Mouse (Mus musculus) gastrocnemius, postnatal 10 days (tissue): Measurements from ENCODE around the gene Prr5l. TPM values are rescaled to one million over a fixed set of nuclear protein-coding genes. Genes with fewer than 3 reads are reported as not detected.
A peak's percentile ranks its signal among the peaks of the same experiment; 100 is the strongest.

ENCODE experiments used
- DNase-seq: peaks from one replicate; pipeline ENCODE4 v3.0.0; 2021; ENCODE audit warnings: mixed read lengths
- long read RNA-seq, 2 experiments: library from polyadenylated mRNA; stranded (forward); transcript quantifications; one replicate each; pipeline ENCODE4 v2.0.0; 2021
- total RNA-seq, 2 experiments: library from RNA; stranded (reverse); gene quantifications; 2 replicates each; pipeline ENCODE4 v1.2.3; 2021

The Prr5l gene
- total RNA-seq, result 1 to 10 TPM; 2.2 to 4.9 TPM
- long read RNA-seq, experiment 1, full-length matches to known transcripts, result 4 of 8 reads
- long read RNA-seq, experiment 1, partial matches to known transcripts, result 0 of 8 reads
- long read RNA-seq, experiment 1, other reads (novel, unspliced or antisense), result 4 of 8 reads
- long read RNA-seq, experiment 2, partial matches to known transcripts, result 0 of 6 reads
- long read RNA-seq, experiment 2, other reads (novel, unspliced or antisense), result 2 of 6 reads

DNA sequence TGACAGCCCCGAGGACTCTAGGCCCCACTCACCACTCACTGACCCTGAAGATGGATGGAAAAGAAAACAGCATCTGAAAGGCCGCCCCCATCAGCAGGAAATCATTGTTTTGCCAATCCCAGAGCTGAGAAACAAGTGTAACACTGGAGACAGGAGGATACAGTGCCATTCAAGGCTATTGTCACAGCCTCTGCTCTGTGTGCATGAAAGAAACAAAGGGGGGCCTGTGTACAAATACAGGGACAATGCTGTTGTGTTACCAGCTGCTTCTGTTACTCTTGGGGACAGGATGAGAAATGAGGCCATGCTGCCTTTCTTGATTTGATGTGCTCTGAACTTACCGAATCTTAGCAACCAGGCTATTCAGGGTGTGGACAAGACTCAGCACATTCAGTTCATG lies at the start of gene Prr5l:
Gene Prr5l (minus strand): TSS at position 30 of the 400 bp plus-strand sequence.
- DNase-seq, result no peak

DNA sequence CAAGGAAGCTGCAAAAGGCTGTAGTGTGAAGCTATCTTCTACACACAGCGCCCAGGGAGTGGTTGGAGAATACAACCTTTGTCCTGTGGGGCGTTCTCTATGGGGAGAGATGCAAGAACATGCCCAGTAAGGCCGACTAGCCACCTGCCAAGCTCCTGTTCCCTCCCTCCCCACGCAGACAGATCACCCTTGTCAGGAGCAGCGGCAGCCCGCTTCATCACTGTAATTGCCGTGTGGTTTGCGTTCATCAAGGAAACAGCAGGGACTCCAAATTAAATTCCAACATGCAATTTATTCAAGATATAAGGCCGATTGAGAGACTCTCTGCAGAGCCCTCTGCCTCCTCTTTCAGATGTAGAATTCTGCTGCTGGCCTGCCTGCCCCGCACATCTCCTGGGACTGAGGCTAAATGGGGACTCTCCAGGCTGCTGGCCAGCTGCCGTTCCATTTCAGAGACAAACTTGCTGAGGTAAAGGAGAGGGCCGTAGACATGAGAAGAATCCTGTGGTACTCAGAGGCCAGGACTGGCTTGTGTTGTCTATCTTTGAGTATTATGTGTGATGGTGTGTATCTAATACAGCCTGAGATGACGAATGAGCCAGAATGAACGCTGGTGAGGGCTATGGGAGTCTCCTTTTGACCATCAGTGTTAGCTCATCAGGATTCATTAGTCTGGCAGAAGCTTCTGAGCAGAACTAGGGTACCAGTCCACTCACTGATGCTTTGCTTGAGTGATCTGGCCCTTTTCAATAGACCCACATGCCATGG lies 49.5 kb upstream of the Prr5l start:
- DNase-seq, result no peak

DNA sequence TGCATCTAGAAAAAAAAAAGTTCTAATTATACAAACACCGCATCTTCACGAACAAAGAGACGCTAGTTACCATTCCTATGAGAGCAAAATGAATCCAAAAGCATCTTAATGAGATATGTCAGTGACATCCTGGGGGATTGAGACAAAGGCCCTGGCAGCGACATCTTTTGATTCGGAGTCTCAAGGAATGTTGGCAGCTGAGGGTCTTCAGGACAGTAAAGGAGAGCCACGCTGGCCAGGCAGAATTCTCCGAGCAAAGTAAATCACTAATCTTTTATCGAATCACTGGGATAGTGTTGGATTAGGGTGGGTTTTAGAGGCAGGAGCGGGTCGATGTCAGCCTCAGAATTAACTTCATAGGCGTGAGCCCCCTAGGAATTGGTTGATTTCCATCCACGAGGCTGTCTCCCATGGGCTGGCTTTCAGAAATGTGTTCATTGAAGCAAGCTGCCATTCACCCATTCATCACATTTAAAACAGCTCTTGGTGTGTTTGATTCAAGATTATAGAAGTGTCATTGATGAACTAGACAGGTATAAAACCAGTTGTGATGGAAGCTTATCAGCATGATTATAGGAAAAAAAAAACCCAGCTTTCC lies 42.9 kb upstream of the Prr5l start:
- DNase-seq, result no peak

DNA sequence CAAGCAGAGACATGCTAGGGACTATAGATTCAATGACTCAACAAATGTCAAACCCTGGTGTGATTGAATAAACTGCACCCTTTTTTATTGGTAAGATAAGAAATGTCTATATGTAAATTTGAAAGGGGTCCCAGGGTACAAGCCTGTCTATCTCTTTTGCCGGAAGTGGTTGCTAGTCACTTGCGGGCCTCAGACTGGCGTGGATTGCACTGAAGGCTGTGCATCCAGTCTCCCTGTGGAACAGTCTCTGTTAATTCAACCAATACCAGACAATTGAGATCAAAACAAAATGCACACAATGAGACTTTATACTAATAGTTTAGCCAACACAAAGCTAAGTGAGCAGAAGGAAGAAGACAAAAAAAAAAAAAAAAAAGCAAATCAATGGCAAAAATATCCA lies 42.4 kb upstream of the Prr5l start:
- DNase-seq, result no peak

DNA sequence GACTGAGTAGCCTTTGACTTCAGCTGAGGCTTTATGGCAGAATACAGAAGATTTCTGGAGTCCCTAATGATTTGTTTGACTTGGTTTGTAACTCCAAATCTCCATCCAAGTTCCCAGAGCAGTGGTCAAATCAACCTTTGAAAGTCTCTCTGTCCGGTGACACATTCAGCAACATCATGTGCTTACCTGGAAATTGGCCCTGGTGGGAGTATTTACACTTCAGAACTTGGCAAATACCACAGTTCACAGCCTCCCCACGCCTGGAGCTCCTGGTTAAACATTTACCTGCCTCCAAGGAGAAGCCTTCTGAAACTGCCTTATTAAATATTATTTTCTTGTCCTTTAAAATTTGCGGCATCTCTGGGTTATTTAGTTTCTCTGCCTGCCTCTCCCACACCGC lies 40.4 kb upstream of the Prr5l start:
- DNase-seq, result no peak

DNA sequence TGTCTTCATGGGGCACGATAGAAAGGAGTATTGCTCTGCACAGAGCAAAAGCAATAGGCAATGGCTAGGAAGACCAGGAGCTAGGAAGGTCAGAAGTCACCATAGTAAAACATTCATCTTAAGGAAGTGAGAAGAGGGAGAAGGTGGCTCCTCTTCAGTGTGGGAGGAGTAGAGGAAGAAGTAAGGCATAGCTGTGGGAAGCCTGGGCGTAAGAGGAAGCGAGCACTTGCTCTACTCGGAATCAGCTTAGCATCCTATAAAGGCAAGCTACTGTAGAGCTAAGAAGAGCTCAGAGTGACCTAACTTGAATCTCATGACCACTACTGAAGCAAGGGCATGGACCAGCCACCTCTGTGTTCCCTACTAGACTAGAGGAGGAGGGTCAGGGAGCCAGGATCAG lies 39.5 kb upstream of the Prr5l start:
- DNase-seq, result no peak

DNA sequence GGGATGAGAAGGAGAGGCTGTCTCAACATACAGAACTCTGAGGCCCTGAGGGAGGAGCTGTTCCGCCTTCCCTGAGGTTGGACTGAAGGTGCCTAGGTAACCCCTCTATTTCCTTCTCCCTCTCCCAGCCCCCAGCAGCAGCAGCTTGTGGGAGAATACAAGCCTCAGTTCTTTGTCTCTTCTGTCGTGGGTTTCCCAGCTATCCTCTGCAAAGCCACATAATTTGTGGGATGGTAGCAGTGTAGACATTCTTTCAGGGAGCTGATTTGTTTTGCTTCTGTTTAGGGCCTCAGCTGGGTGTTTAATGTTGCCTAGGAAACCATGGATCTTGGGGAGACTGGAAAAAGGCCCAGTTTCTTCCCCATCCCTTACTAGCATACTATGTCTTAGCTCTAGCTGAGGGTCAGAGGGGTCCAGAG lies 37.3 kb upstream of the Prr5l start:
- no peak for DNase-seq

DNA sequence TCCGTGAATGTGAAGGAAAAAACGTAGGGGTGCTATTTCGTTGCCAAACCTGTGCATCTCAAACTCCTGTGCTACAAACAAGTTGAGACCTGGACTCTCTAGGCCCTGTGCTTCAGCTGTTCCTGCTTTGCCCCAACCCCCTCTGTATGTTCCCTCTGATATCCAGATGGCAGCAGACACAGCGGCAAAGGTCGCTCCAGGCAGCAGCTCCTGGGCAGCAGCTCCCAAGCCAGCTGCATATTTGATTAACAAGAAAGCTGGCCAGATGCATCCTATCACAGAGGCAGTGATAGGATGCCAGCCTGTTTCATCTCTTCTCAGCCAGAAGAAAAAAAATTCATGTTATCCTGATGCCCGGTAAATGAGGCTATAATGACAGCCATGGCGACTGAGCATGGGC lies 35.7 kb upstream of the Prr5l start:
- no peak for DNase-seq

DNA sequence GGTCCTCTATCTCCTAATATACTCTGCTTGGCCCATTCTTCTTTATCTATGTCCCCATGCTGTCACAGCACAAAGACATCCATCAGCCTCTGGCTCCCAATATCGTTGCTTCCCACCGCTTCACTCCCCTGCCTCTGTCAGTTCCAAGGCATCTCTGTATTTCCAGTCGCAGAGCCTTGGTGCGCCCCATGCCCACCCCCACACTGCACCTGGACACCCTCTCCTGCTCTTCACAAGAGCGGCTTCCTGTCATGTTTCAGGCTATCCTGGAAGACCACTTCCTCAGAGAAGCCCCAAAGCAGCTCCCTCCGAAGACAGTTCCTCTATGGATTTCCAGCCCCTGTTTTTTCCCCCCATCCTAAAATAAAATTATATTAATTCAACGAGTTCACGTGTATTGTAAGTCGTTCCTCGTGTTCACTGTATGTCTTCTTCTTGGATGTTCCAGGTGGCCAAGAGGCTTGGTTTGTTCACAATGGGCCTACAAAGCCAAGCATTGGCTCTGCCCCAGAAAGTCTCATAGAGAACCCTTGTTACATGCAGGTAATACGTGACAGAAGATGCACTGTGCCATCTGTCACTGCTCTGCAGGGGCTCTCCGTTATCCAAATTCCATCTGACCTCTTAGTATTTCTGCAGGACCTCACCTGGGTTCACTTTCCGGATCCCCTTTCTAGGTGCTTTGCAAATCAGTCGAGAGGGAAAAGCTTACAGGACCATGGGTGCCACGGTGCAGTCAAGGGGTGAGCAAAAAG lies 26.7 kb upstream of the Prr5l start:
- DNase-seq, result no peak

DNA sequence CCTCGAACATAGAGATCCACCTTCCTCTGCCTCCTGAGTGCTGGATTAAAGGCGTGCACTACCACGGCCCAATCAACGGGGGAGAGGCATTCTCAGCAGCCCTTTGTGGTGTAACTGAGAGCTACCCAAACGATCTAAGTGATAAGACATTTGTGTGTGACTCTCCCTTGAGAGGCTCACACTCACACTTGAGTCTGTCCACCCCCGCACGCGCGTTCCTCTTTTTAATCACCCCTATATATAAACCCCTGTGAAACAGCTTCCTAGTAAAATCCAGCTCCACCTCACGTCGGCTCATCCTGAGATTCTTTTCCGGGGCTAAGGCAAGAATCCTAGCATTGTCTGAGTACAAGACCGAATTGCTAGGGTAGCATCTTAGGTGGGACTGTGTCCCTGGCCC lies 25.9 kb upstream of the Prr5l start:
- no peak for DNase-seq

DNA sequence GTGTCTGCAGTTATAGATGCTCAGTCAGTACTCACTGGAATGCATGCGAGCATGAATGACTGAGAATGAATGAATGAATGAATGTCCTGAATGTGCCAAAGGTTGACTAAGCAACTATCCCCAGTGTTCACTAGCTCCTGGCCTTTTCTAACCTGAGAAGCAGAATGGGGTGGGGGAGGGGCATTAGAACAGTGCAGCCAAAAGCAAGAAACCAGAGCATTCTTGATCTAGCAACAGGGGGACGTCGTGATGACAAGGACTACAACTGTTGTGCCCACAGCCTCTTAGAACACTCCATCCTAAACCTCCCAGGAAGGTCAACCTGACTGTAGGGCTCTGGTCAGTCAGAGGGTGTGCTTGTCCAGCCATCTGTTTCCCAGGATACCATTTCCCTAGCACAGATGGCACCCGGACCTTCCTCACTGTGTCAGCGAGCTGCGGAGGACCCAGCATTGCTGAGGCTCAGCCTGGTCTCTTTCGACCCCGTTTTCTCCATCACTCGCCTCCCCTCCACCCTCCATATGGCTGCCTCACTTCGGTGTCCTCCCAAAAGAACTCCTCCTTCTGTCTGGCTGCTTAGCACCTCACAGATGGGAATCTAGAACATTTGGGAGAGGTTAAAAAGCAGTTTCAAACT lies 24.7 kb upstream of the Prr5l start:
- no peak for DNase-seq

DNA sequence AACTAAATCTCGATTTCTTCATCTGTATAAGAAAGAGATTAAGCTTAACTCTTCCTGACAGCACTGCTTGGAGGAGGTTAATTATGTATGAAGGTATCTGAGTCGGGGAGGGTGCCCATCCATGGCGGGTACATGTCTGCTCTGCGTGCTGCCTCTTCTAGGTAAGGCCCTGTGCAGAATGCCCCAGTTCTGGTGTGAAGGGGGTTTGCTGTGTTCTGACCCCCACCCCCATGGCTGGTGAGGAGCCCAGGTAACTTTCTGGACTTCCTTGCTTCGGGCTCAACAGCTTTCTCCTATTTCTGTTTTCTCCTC lies 23.5 kb upstream of the Prr5l start:
- no peak for DNase-seq

DNA sequence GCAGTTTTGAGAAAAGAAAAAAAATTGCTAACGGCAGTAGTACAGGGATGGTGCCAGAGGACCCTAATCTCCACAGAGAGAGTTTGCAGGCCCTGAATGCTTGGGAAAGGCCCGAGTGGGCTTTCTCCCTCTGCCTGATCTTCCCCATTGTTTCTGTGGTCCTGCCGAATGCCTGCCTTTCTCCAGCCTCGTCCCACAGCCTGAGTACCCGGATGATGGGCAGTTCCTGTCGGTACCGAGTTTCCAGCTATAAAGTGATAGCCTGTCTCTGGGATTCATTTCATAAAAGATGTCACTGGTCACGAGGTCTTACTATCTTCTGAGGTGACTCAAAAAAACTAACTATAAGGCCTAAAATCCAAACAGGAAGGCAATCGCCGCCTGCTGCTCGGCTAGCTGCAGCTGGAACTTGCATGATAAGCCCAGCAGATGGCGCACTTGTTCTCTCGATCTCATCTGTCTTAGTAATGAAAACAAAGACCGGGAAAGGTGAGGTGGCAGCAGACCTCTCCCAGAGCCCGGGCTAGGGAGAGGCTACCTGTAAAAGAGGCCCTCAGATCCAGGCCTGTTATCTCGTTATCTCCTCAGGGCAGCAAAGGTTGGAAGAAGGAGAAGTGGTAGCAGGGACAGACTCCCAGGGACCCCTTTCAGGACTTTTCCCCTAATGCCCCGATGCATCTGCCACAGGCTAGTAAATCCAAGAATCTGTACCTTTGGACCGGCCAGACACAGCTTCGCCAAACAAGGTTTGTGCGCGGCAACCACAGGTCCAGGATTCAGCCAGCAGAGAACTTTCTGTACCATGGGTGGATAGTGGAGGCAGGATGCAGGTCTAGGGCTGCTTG lies 22.9 kb upstream of the Prr5l start:
- DNase-seq, result peak; percentile 76

DNA sequence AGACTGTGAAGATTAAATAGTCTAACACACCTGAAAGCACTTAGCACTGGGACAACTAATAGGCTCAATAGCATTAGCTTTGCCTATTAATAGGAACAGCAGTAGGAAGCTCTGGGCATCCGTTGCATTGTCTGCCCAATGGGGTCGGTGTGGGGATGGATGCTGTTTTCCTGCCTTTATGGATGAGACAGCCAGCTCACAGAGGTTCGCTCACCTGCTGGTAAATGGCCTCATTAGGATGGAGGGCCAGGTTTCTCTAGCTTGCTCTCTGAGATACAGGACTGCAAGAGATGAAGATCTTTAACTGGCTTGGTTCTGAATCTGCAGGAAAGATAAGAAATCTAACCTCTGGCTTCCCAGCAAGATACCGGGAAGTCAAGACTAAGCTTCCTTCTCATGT lies 19.4 kb upstream of the Prr5l start:
- DNase-seq, result no peak

DNA sequence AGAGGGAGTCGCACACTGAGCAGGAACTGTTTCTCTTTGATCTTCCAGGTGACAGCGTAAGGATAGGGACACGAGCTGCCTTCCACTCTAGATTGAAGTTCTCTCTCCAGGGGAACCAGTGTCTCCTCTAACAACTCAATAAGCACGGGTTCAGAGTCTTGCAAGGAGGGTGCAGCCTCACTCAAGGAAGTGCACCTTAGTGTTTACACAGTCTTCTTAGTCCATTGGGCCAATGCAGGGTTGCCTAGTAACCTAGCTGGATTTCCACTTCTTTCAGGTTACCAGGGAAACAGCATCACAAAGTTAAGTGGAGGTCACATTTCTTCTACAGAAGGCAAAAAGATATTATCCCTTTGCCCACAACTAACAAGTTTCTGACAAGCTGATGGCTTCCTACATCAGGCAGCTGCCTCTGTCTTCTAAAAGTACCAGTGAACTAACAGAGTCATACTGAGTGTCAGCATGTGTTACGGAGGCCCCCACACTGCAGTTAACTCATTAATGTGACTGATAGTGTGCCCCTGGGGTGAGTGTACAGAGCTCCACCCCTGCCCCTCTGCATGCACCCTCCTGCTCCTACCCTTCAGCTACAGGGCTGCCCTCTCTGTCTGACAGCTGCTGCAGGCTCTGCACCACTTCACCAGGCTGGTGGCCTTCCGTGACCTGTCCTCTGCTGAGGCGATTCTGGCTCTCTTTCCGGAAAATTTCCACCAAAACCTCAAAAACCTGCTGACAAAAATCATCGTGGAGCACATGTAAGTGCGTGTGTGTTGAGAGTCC lies 13.8 kb upstream of the Prr5l start:
- DNase-seq, result no peak

DNA sequence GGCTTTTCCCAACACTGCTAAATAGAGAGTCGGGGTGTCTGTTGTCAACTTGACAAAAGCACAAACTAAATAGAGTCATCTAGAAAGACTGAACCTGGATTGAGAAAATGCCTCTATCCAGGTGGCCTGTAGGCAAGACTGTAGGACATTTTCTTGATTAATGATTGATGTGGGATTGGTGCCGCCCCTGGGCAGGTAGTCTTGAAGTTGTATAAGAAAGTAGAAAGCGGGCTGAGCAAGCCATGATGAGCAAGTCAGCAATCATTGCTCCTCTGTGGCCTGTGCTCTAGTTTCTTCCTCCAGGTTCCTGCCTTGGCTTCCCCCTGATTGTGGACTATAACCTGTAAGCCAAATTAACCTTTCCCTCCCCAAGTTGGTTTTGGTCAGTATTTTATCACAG lies 11.3 kb upstream of the Prr5l start:
- no peak for DNase-seq

DNA sequence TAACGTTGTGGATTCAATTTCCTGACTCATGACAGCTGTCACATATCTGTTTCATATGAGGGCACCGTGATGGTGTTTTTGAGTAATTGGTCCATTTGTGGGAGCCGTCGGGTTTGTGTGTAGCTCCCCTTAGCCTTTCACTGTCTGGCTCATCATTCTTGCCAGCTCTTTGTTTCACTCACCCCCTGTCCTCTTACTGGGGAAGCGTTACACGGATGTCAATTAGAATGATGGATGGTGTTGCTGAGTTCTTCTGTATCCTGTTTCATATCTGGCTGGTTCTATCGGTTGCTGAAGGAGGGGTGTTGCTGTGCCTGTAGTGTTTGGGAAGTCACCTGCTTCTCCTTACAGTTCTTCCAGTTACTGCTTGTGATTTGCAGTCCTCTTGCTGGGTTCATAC lies 8.3 kb upstream of the Prr5l start:
- no peak for DNase-seq

DNA sequence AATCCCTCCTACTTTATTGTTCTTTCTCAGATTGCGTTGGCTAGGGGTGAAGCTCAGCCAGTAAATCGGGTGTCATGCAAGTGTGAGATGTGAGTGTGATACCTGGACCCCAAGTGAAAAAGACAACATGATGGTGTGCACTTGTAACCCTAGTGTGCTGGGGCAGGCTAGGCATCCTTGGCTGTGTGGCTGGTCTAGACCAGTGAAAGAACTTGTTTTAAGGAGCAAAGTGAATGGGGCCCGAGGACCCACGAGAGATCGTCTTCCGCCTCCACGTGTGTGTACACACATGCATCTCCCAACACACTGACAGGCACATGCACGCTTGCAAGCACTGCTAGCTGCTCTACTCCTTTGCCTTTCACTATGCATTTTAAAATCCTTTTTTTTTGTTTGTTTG lies 6.1 kb upstream of the Prr5l start:
- no peak for DNase-seq

DNA sequence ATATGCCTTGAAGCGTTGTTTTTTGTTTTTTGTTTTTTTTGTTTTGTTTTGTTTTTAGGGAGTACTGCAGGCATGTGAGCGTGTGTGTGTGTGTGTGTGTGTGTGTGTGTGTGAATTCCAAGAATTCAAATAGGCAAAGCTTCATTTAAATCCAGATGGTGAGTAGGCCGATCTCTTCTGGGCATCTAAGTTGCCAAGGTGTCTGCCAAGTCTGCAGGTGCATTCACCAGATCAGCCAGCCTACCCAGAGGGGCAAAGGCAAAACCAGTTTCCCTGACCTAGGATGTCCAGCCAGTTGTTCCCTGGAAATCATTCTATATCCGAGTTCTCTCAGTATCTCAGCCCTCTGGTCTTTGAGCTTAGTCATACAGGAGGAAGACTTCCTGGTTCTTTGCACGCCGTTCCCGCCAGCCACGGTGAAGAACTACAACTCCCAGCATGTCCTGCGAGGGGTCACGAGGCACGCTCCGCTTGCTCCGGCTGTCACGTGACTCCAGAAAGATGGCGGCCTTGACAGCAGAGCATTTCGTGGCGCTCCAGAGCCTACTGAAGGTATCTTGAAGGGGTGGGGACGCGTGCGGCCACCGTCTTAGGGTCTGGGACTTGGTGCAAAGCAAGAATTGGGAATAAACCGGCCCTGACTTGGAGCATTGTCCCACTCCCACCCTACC lies 3.1 kb upstream of the Prr5l start, which contains the start of gene Commd9:
Gene Commd9 (plus strand): TSS at position 480 of the 671 bp plus-strand sequence.
- peak; percentile 90 for DNase-seq

DNA sequence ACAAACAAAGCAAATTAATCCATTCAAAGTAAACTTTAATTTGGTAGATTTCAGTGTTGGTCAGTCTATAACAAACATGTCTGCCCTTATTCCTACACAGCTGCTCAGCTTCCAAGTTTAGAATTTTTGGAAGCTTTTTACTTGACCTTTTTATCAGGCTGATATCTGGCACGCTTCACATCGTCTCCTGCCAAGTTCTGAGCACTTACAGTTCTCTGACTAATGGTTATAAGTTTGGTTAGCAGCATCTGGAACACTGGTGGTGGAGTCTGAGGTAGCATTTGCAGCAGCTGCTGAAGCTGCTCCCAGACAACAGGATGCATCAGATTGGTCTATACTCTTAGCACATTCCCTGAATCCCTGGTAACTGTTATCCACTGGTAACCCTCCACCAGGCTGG lies 1.5 kb upstream of the Prr5l start:
- DNase-seq, result no peak
